Mouse (Mus musculus): Measurements from ENCODE around the gene Vac14.

Gene Vac14

GRCm38 (mm10) chr8:110618391-110619207, at the start of gene Vac14:
Gene Vac14, plus strand, starts transcription at chr8:110618585.
- ChIA-PET POLR2A (interaction anchor here (0.5 to 6.2 kb wide), 61 partner anchors 10 to 699 kb away, joined by 3 to 113 read pairs (median 4); partner anchors contain the start of genes Cog4 (in 1 of the 4), Exosc6 (in 1 of the 4), Mtss1l (in 1 of the 4) and Sf3b3 (in 1 of the 4)), CTCF (interaction anchor here (0.5 to 2.9 kb wide), 14 partner anchors 9 to 451 kb away, joined by 3 to 44 read pairs (median 4); partner anchors contain the start of gene Calb2 (in 1 of the 4))

GRCm38 (mm10) chr8:110592641-110593040, 25.7 kb upstream of the Vac14 start:
- POLR2A ChIA-PET, result interaction anchor here in 2 of 4 experiments (0.6 to 2.6 kb wide), 7 partner anchors 10 to 71 kb away, joined by 3 to 9 read pairs (median 5); partner anchors contain the start of gene Vac14 (in 1 of the 2)

GRCm38 (mm10) chr8:110594164-110594563, 24.2 kb upstream of the Vac14 start:
- ChIA-PET CTCF (interaction anchor here in 1 of 4 experiments (1.0 to 1.2 kb wide), 2 partner anchors 11 kb away, joined by 4 read pairs; no protein-coding TSS in a partner anchor), POLR2A (interaction anchor here in 1 of 4 experiments (1.0 to 1.1 kb wide), 2 partner anchors 22 to 24 kb away, joined by 3 read pairs; partner anchors contain the start of gene Vac14)

More at GRCm38 (mm10) chr8:110592641-110593040, 25.7 kb upstream of the Vac14 start:
- CTCF ChIA-PET, result interaction anchor here in 1 of 4 experiments (0.7 to 1.2 kb wide), 2 partner anchors 13 to 37 kb away, joined by 3 to 4 read pairs; no protein-coding TSS in a partner anchor

- ChIA-PET CTCF (interaction anchor here (0.6 to 2.5 kb wide), 34 partner anchors 10 to 958 kb away, joined by 3 to 20 read pairs (median 3); partner anchors contain the start of genes Vac14 (in 2 of the 4) and Rfwd3 (in 1 of the 4)), POLR2A (interaction anchor here (0.7 to 4.8 kb wide), 16 partner anchors 9 to 387 kb away, joined by 3 to 73 read pairs (median 6); partner anchors contain the start of gene Vac14 (in 4 of the 4))
Measured at GRCm38 (mm10) chr8:110604556-110604955, 13.8 kb upstream of the Vac14 start.

GRCm38 (mm10) chr8:110605401-110606015, 12.9 kb upstream of the Vac14 start:
- ChIA-PET POLR2A (interaction anchor here (0.6 to 4.8 kb wide), 26 partner anchors 8 to 388 kb away, joined by 3 to 73 read pairs (median 4); partner anchors contain the start of gene Vac14 (in 4 of the 4)), CTCF (interaction anchor here (0.6 to 2.5 kb wide), 22 partner anchors 12 to 1321 kb away, joined by 3 to 20 read pairs (median 4); partner anchors contain the start of gene Vac14 (in 1 of the 4))

- ChIA-PET POLR2A (interaction anchor here in 3 of 4 experiments (0.5 to 1.8 kb wide), 5 partner anchors 16 to 231 kb away, joined by 3 to 7 read pairs (median 3); no protein-coding TSS in a partner anchor), CTCF (interaction anchor here in 1 of 4 experiments (1.8 kb wide), 1 partner anchor 13 kb away, joined by 4 read pairs; no protein-coding TSS in a partner anchor)
Measured at GRCm38 (mm10) chr8:110615730-110616129, 2.7 kb upstream of the Vac14 start.

GRCm38 (mm10) chr8:110617801-110618358, 505 bp upstream of the Vac14 start:
- ChIA-PET CTCF (interaction anchor here in 3 of 4 experiments (0.5 to 2.9 kb wide), 8 partner anchors 9 to 350 kb away, joined by 3 to 44 read pairs (median 4); no protein-coding TSS in a partner anchor), POLR2A (interaction anchor here (0.7 to 6.2 kb wide), 41 partner anchors 10 to 438 kb away, joined by 3 to 113 read pairs (median 5); partner anchors contain the start of genes Cog4 (in 1 of the 4), Exosc6 (in 1 of the 4) and Sf3b3 (in 1 of the 4))

- CTCF ChIA-PET, result interaction anchor here (0.6 to 2.9 kb wide), 13 partner anchors 8 to 518 kb away, joined by 3 to 44 read pairs (median 4); partner anchors contain the start of genes Calb2 (in 1 of the 4) and Gm21964 (in 1 of the 4)
- POLR2A ChIA-PET, result interaction anchor here (0.5 to 6.2 kb wide), 47 partner anchors 9 to 699 kb away, joined by 3 to 113 read pairs (median 4); partner anchors contain the start of genes Cog4 (in 1 of the 4), Exosc6 (in 1 of the 4), Mtss1l (in 1 of the 4) and Sf3b3 (in 1 of the 4)
Measured at GRCm38 (mm10) chr8:110619208-110619574, 806 bp downstream of the Vac14 start.

GRCm38 (mm10) chr8:110619919-110620318, 1.5 kb downstream of the Vac14 start:
- CTCF ChIA-PET, result interaction anchor here (0.6 to 2.9 kb wide), 10 partner anchors 9 to 519 kb away, joined by 3 to 44 read pairs (median 4); partner anchors contain the start of gene Gm21964 (in 1 of the 4)

GRCm38 (mm10) chr8:110626431-110626830, 8.0 kb downstream of the Vac14 start:
- ChIA-PET CTCF (interaction anchor here in 1 of 4 experiments (1.6 kb wide), 1 partner anchor 22 kb away, joined by 3 read pairs; no protein-coding TSS in a partner anchor), POLR2A (interaction anchor here in 2 of 4 experiments (1.3 to 7.7 kb wide), 4 partner anchors 7 to 221 kb away, joined by 3 to 113 read pairs (median 44); partner anchors contain the start of genes Vac14 (in 2 of the 2), Cog4 (in 1 of the 2) and Sf3b3 (in 1 of the 2))

More at GRCm38 (mm10) chr8:110619919-110620318, 1.5 kb downstream of the Vac14 start:
- POLR2A ChIA-PET, result interaction anchor here (1.1 to 6.2 kb wide), 11 partner anchors 8 to 120 kb away, joined by 3 to 113 read pairs (median 11); no protein-coding TSS in a partner anchor

- POLR2A ChIA-PET, result interaction anchor here (0.5 to 7.7 kb wide), 34 partner anchors 9 to 674 kb away, joined by 3 to 113 read pairs (median 4); partner anchors contain the start of genes Vac14 (in 3 of the 4), Cog4 (in 1 of the 4), Rfwd3 (in 1 of the 4) and Sf3b3 (in 1 of the 4)
- CTCF ChIA-PET, result interaction anchor here (0.5 to 2.8 kb wide), 111 partner anchors 8 to 1115 kb away, joined by 3 to 44 read pairs (median 4); partner anchors contain the start of genes Vac14 (in 4 of the 4), Exosc6 (in 2 of the 4), Calb2 (in 1 of the 4) and Cog4 (in 1 of the 4)
Measured at GRCm38 (mm10) chr8:110629245-110630063, 11.1 kb downstream of the Vac14 start.

- CTCF ChIA-PET, result interaction anchor here (0.5 to 2.8 kb wide), 54 partner anchors 9 to 1115 kb away, joined by 3 to 44 read pairs (median 4); partner anchors contain the start of genes Vac14 (in 4 of the 4) and Exosc6 (in 2 of the 4)
- POLR2A ChIA-PET, result interaction anchor here (0.5 to 7.7 kb wide), 26 partner anchors 11 to 674 kb away, joined by 3 to 113 read pairs (median 4); partner anchors contain the start of genes Vac14 (in 2 of the 4) and Rfwd3 (in 1 of the 4)
Measured at GRCm38 (mm10) chr8:110630079-110630478, 11.7 kb downstream of the Vac14 start.

GRCm38 (mm10) chr8:110630571-110631071, 12.2 kb downstream of the Vac14 start:
- ChIA-PET POLR2A (interaction anchor here in 3 of 4 experiments (0.7 to 7.7 kb wide), 14 partner anchors 10 to 426 kb away, joined by 3 to 113 read pairs (median 4); partner anchors contain the start of genes Vac14 (in 2 of the 3) and Exosc6 (in 1 of the 3)), CTCF (interaction anchor here (0.5 to 2.8 kb wide), 11 partner anchors 9 to 152 kb away, joined by 3 to 32 read pairs (median 5); partner anchors contain the start of gene Vac14 (in 2 of the 4))

GRCm38 (mm10) chr8:110631201-110631600, 12.8 kb downstream of the Vac14 start:
- ChIA-PET CTCF (interaction anchor here in 3 of 4 experiments (0.5 to 2.8 kb wide), 5 partner anchors 12 to 152 kb away, joined by 3 to 32 read pairs (median 4); partner anchors contain the start of gene Vac14 (in 1 of the 3)), POLR2A (interaction anchor here in 3 of 4 experiments (0.7 to 7.7 kb wide), 13 partner anchors 10 to 425 kb away, joined by 3 to 113 read pairs (median 3); partner anchors contain the start of genes Vac14 (in 2 of the 3) and Exosc6 (in 1 of the 3))

GRCm38 (mm10) chr8:110633814-110634213, 15.4 kb downstream of the Vac14 start:
- ChIA-PET CTCF (no interaction called here), POLR2A (interaction anchor here in 1 of 4 experiments (1.2 kb wide), 1 partner anchor 665 kb away, joined by 3 read pairs; no protein-coding TSS in a partner anchor)

Measured in embryonic stem cell, embryonic (primary cell).